Comparison of ENCODE assay signal across 10 mouse cellular contexts in the genomic region with DNA sequence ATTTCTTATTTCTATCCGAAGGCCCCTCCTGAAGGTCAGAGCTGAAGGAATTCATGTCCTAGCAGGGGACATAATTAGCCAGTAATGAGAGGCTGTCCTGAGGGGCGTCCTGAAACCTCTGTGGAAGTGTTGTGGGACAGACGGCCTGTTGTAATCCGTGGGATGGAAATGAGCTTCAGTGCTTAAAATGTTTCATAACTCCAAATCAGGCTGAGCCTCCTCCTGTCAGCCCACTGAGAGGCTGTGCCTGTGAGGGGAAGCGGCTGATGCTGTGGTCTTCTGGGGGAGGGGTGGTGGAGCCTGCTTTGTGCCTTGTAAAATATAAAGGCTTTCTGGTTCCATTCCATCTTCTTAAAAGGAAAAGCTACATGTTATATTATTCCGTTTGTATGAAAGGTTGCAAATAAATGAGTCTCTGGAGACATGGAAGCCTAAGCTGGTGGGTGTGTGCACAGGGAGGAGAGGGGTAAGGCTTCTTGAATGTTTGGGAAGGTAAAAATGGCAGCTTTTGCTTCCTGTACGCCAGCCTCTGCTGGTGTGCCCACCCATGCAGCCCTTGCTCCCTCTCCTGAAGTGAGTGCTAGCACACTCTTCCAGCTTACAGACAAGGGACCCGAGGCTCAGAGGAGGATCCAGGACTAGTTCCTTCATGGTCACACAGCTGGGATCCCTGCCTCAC.
DNase-seq lines count a peak whose midpoint lies in the region; ATAC-seq and TF ChIP-seq lines count a peak whose summit lies in the region.
"Had no signal": no experiment of that assay in that cellular context is flagged by ENCODE, and none has a peak within 500 bp of the region (broad histone marks: within the 10 kb centered on the region; RNA-seq: fewer than 3 reads in every experiment).

No protein-coding gene starts in this region.

- no peak overlapping the region for H3K4me2 ChIP-seq in midbrain, embryonic 13.5 days (replicated peaks)

- H3K4me1 ChIP-seq in midbrain, embryonic 13.5 days (replicated peaks), result peaks cover 9% of the 10 kb centered on the region

- no peaks in the 10 kb centered on the region for H3K9me3 ChIP-seq in midbrain, embryonic 13.5 days

- no peaks in the 10 kb centered on the region for H3K36me3 ChIP-seq in midbrain, embryonic 13.5 days

- H3K27ac ChIP-seq in midbrain, embryonic 13.5 days, result no peak overlapping the region; the same call in 1 of the 2 replicates

- no peaks in the 10 kb centered on the region for H3K27me3 ChIP-seq in midbrain, embryonic 13.5 days

- 47% methylated on average over 8 of the region's 8 CpGs for WGBS in midbrain, embryonic 13.5 days

- no peak overlapping the region for H3K9ac ChIP-seq in midbrain, embryonic 13.5 days (replicated peaks)

- peak; percentile 37 for DNase-seq in layer of hippocampus, adult 11-12 months (ENCODE audit: low spot score)
- DNase-seq in layer of hippocampus, postnatal 10 days (ENCODE audit: low spot score in 2 of 2), result no peak
- DNase-seq in brain, embryonic 14.5 days (ENCODE audit: low read depth), result peak; percentile 50
- DNase-seq in frontal cortex, postnatal 14 days (ENCODE audit: low spot score in 2 of 2), result peak; percentile 39 to 41
- DNase-seq in natural killer cell, adult 2 months (ENCODE audit: low spot score in 2 of 2), result no peak
- DNase-seq: cerebellum, adult 18-20 months; heart, postnatal 10 days; thymus, postnatal 14 days had no signal

- TF ChIP-seq CTCF in brain, embryonic 14.5 days (IDR thresholded peaks at IDR 0.05; ENCODE audit: borderline replicate concordance, extremely low read depth, insufficient read depth, insufficient read length), result no peak

- peak; percentile 60 for ATAC-seq in midbrain, embryonic 13.5 days
- no peak for ATAC-seq in megakaryocyte-erythroid progenitor cell, adult 5-6 weeks (replicated peaks; ENCODE audit: low FRiP score, low TSS enrichment, poor library complexity, severe bottlenecking)

- TF ChIP-seq POLR2A in brain, embryonic 14.5 days (IDR thresholded peaks at IDR 0.05; ENCODE audit: borderline replicate concordance, extremely low read depth, insufficient read depth, insufficient read length, poor library complexity, severe bottlenecking), result no peak

- no peak overlapping the region for H3K4me3 ChIP-seq in midbrain, embryonic 13.5 days (replicated peaks)

Comparison
In these comparisons a context has a peak if more than half of its experiments do, and no peak if none do; other contexts are left out.
1. DNase-seq: peak in layer of hippocampus, adult 11-12 months (single experiment), brain, embryonic 14.5 days (single experiment) and frontal cortex, postnatal 14 days (2 of 2); none in layer of hippocampus, postnatal 10 days (0 of 2) and natural killer cell, adult 2 months (0 of 2).